Mouse (Mus musculus) adrenal gland (tissue): ENCODE results near the gene Sfta2.

ENCODE experiments used
- intact Hi-C: fragments of 180-260 bp; cut with DNase I; formaldehyde crosslinking; loops from one replicate; pipeline ENCODE4 v1.15.1; 2025
- long read RNA-seq, 2 experiments: library from polyadenylated mRNA; unstranded; transcript quantifications; one replicate each; pipeline ENCODE4 v2.0.0; 2020; ENCODE audit warnings: borderline replicate concordance in 1 of 2; ENCODE audit not compliant: insufficient replicate concordance in 1 of 2

The Sfta2 gene
- long read RNA-seq, experiment 1: 0 reads
- long read RNA-seq, experiment 2: 0 reads

- intact Hi-C loops: no loop called here
Measured at GRCm38 (mm10) chr17:35601249-35601648, at the start of gene Sfta2. Gene Sfta2 (plus strand): TSS chr17:35601549.

DNA sequence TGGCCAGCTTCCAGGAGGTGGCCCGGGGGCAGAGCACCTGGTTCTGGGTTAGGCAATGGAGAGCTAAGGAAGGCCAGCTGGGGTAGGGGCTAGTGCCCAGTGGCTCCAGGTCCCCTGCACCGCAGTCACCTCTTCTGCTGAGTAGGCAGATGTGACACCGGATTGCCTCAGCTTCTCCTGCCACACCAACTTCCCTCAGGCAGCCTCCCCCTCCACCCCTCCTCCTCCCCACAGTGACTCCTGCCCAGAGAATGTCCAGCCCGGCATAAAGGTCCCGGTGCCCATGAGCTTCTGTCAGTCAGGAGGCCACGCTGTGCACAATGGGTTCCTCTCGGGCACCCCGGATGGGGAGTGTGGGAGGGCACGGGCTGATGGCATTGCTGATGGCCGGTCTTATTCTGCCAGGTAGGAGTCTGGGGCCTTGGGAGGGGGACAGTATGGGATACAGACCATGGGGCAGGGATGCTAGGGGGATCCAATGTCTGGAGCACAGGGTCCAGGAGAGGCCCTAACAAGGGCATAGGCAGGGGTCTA, 49.4 kb upstream of the Sfta2 start, which contains the start of gene Cdsn:
Cdsn (plus strand) TSS at position 248 of the 534 bp plus-strand sequence.
- intact Hi-C loops: no loop called here

GRCm38 (mm10) chr17:35554321-35554720, 47.0 kb upstream of the Sfta2 start:
- intact Hi-C loops: no loop called here

DNA sequence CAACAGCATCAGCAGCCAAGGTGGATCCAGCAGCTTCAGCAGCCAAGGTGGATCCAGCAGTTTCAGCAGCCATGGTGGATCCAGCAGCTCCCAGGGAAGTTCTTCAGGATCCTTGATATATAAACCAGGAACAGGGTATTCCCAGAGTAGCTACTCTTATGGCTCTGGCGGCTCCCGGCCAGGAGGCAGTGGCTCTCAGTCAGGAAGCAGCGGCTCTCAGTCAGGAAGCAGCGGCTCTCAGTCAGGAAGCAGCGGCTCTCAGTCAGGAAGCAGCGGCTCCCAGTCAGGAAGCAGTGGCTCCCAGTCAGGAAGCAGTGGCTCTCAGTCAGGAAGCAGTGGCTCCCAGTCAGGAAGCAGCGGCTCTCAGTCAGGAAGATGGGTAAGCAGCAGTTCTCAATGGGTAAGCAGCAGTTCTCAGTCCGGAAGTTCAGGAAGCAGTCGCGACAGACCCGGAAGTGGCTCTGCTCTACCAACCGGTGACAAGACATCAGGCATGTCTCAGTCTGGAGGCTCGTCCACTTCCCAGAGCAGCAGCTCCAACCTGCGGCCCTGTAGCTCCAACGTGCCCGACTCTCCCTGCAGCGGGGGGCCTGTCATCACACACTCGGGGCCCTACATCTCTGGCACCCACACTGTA, 46.5 kb upstream of the Sfta2 start:
- intact Hi-C loops: no loop called here

DNA sequence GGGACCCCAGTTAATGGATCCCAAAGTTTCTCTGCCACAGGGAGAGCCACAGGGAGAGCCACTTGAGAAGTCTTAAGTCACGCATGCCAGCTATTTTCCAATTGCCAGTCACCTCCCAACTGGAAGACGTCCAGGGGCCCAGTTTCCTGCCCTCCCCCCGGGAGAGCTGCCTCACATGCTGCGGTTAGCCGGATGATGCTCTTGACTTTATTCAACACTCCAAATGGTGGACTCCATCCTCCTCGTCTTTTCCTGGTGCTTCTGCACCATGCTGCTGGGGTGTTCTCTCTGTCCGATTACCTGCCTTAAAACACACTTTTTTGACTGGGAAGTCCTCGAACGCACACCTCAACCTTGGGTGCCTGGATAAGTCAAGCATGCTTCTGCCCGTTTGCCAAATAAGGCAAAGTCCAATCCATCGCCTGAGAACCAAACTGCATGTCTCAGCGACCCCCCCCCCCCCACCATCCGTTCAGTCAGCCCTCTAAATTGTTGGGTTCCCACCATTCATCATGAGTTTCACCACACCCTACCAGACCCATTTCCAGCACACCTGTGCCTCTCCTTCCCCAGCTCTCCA, 45.1 kb upstream of the Sfta2 start:
- intact Hi-C loops: no loop called here

- intact Hi-C loops: no loop called here
Measured at GRCm38 (mm10) chr17:35556812-35557211, 44.5 kb upstream of the Sfta2 start.

DNA sequence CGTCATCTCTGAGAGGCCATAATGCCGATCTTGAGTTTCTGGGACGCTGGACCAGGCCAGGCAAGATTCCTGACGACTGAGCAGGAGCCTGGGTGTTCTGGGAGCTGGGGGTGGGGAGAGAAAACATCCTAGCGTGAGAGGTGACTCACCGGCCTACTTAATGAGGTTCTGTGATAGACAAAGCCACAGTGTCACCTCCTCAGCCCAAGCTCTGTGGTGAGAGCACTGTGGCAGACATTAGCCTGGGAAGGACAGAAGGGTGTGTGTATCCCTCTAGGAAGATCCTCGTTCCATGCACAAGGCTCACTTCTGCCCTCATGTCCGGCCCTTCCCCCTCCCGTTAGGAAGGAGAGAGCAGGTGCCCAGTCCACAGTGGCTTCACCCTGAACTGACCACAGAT, 44.0 kb upstream of the Sfta2 start:
- intact Hi-C loops: no loop called here

- intact Hi-C loops: no loop called here
Measured at GRCm38 (mm10) chr17:35558216-35558615, 43.1 kb upstream of the Sfta2 start.

GRCm38 (mm10) chr17:35567150-35567549, 34.2 kb upstream of the Sfta2 start, which contains the start of gene 2300002M23Rik:
Gene 2300002M23Rik (plus strand): TSS chr17:35567450.
- intact Hi-C loops: no loop called here

GRCm38 (mm10) chr17:35567767-35568166, 33.6 kb upstream of the Sfta2 start:
- intact Hi-C loops: no loop called here

DNA sequence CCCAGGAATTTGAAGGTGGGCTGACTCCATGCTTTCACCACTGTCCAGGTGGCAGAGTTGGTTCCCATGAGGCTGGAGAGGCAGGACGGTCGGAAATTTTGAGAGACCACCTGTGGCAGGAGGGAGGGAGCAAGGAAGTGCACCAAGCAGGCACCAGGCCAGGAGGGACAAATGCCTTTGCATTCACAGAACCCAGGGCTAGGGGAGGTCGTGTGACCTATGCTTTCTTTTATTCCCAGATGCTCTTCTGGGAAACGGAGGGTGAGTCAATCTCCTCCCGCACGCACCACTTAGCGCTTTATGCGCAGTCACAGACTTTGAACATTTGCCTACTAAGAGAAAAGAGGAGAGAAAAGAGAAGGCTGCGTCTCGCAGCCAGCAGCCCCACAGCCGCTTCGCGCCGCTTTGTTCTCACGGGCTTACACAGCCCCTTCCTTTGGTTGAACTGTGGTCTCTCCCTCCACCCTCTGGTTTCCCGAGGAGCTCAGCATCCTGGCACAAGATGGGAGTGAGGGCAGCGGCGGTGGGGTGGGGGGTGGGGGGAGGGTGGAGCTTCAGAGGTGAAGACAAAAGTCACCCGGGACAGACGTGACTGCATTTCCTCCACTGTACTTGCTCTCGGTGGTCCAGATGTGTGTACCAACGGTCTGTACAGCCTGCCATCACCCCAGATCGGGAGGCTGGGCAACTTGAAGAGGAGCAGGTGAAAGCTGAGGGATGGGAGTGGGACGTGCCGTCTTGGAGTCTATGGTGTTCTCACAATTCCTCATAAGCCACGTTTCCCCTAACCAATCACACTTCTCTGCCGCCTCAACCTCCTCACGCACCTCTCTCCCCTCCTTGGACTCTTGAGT, 32.0 kb upstream of the Sfta2 start:
- intact Hi-C loops: no loop called here

GRCm38 (mm10) chr17:35570836-35571235, 30.5 kb upstream of the Sfta2 start:
- intact Hi-C loops: no loop called here

GRCm38 (mm10) chr17:35571477-35571876, 29.9 kb upstream of the Sfta2 start:
- intact Hi-C loops: no loop called here

DNA sequence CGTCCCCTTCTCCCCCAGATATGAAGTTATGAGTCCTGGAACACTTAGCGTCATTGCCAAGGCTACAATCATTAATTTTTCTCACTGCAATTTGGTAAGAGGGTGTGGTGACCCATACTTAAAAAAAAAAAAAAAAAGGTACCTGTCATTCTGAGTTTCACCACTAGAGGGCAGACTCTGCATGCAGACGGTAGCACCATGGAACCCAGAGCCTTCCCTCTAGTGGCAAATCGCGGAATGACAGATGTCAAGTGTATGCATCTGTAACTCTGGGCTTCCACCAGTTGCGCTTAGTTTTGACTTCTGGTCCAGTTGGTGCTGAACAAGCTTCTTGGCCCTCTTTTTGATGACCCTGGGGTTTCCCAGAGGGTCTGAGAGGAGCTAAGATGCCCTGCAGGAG, 23.1 kb upstream of the Sfta2 start:
- intact Hi-C loops: no loop called here

GRCm38 (mm10) chr17:35582900-35583299, 18.4 kb upstream of the Sfta2 start:
- intact Hi-C loops: no loop called here

GRCm38 (mm10) chr17:35584330-35584937, 16.9 kb upstream of the Sfta2 start:
- intact Hi-C loops: no loop called here

DNA sequence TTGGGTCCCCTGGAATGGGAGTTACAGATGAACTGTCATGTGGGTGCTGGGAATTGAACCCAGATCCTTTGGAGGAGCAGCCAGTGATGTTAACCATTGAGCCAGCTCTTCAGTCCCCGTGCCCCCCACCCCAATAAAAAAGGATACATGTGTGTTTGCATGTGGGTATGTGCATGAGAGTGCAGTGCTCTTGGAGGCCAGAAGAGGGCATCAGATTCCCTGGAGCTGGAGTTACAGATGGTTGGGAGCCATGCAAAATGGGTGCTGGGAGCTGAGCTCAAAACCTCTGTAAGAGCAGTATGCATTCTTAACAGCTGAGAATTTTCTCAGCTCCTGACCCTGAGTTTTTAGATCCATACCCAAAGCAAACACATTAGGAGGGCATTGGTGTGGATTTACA, 14.1 kb upstream of the Sfta2 start:
- intact Hi-C loops: no loop called here

DNA sequence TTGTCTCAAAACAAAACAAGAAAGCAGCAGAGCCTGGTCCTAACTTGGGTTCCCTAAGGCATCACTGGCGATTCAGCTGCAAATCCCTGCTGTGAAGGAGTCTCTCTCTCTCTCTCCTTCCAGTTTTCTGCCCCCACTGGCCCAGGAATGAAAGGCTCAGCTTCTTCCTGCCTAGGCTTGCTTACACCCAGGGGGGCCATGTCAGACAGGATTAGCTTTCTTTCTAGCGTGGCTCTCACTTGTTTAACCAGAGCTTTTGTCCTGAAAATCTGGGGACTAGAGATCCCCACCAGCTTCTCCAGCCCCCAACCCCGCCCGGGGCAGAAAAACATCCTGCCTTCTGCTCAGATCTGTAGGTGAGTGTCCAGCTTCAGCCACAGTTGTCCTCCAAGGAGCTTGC, 13.0 kb upstream of the Sfta2 start:
- intact Hi-C loops: no loop called here

GRCm38 (mm10) chr17:35590410-35591218, 10.7 kb upstream of the Sfta2 start:
- intact Hi-C loops: loop anchor here (5.0 kb wide), 1 partner anchor 147 kb away; no protein-coding TSS in a partner anchor

DNA sequence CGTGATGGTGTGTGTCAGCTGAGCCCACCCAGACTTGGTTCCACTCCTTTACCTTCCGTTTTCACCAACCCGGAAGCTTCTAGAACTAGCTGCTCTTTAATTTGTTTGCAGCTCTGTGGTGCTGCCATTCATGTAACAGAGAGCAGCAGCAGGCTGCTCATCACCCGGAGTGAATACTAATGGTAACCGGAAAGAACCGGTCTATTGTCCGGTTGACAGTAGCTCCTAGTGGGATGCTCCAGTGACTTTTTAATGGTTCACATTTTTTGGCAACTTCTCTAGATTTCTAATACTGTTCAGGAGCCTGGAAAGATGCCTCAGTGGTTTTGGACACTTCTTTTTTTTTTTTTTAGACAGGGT, 10.2 kb upstream of the Sfta2 start:
- intact Hi-C loops: loop anchor here (5.0 kb wide), 1 partner anchor 146 kb away; no protein-coding TSS in a partner anchor
